Mouse (Mus musculus) liver, postnatal 0 days (tissue): ENCODE measurements around the gene Tor1b.

Source experiments
- CTCF ChIP-seq: sonication (generic); IDR thresholded peaks from 2 replicates; pipeline ENCODE4 v1.5.1; 2016; ENCODE audit warnings: antibody characterized with exemption, low read depth
- EP300 ChIP-seq: IDR thresholded peaks from 2 replicates; pipeline ENCODE4 v1.6.1; 2016; ENCODE audit warnings: antibody characterized with exemption, low read depth, mild to moderate bottlenecking

GRCm38 (mm10) chr2:30995432-30995996, 42.8 kb downstream of the Tor1b start:
- no peak for TF ChIP-seq CTCF
- no peak for TF ChIP-seq EP300
